Mouse (Mus musculus) forebrain, embryonic 16.5 days (tissue): ENCODE data around the gene Arhgap1. TPM values are rescaled to one million over a fixed set of nuclear protein-coding genes. Genes with fewer than 3 reads are reported as not detected.
A peak's percentile ranks its signal among the peaks of the same experiment; 100 is the strongest.

Source experiments
- ATAC-seq: fragments of 200-750 bp; cut with Nextera tagmentation; 2 replicates; pipeline ENCODE4 v1.8.0; 2017; ENCODE audit warnings: mild to moderate bottlenecking, moderate library complexity
- H3K27ac ChIP-seq: fragments of 300-500 bp; sonication (generic); 2 replicates; pipeline ENCODE4 v1.5.1; 2014; ENCODE audit warnings: low read length, control low read depth
- H3K27me3 ChIP-seq: fragments of 300-500 bp; sonication (generic); replicated peaks from 2 replicates; pipeline ENCODE4 v1.6.1; 2014; ENCODE audit warnings: low read length; ENCODE audit not compliant: control insufficient read depth, insufficient read depth
- H3K36me3 ChIP-seq: fragments of 300-500 bp; sonication (generic); 2 replicates; pipeline ENCODE4 v1.6.1; 2014; ENCODE audit not compliant: control insufficient read depth, insufficient read depth
- H3K4me1 ChIP-seq: fragments of 300-500 bp; sonication (generic); replicated peaks from 2 replicates; pipeline ENCODE4 v1.6.1; 2014; ENCODE audit warnings: low read length; ENCODE audit not compliant: control insufficient read depth, insufficient read depth
- H3K4me2 ChIP-seq: fragments of 300-500 bp; sonication (generic); 2 replicates; pipeline ENCODE4 v1.6.1; 2014; ENCODE audit warnings: mild to moderate bottlenecking, low read length, control low read depth
- H3K4me3 ChIP-seq: fragments of 300-500 bp; sonication (generic); replicated peaks from 2 replicates; pipeline ENCODE4 v1.5.1; 2014; ENCODE audit warnings: mild to moderate bottlenecking, low read length, control low read depth
- H3K9ac ChIP-seq: fragments of 300-500 bp; sonication (generic); replicated peaks from 2 replicates; pipeline ENCODE4 v1.6.1; 2014; ENCODE audit warnings: low read depth, low read length, control low read depth
- H3K9me3 ChIP-seq: fragments of 300-500 bp; sonication (generic); 2 replicates; pipeline ENCODE4 v1.6.1; 2016; ENCODE audit warnings: low read length; ENCODE audit not compliant: control insufficient read depth
- WGBS: fragments of 180-500 bp; shearing (Covaris S2); extraction: QIAGEN DNeasy Blood & Tissue Kit; methylation state at CpG from one replicate; pipeline ENCODE4 v1.1.7; 2014; 5-methylcytosine and 5-hydroxymethylcytosine counted together
- polyA plus RNA-seq: library from polyadenylated mRNA; unstranded; fragments of >200 nt; fragmentation: Nextera tagmentation; extraction: Ambion mirVana; gene quantifications from 2 replicates; pipeline ENCODE4 v1.2.1, GENCODE M21; 2015

Arhgap1 gene
- polyA plus RNA-seq, 1 experiment from 2014 or later = 99.2 TPM

DNA sequence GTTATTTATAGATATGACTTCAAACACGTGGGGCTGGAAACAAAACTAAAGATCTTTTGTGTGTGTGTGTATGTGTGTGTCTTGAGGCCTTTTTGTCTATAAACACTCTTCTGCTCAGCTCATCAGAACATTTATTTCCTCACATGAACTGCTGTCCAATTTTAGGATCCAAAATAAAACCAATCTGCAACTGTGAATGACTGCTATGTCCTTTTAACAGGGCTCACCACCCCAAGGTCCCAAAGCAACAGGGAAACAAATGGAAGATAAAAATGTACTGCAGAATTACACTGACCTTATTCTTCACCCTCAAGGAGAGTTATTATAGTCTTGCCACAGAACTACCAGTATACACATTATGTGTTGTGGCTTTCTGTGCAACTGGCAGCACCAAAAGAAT lies 49.6 kb downstream of the Arhgap1 start:
- no peaks in the 10 kb centered on the region for H3K9me3 ChIP-seq
- no peaks in the 10 kb centered on the region for H3K27me3 ChIP-seq
- H3K4me1 ChIP-seq = no peaks in the 10 kb centered on the region
- H3K4me2 ChIP-seq = no peak overlapping the region
- no peaks in the 10 kb centered on the region for H3K36me3 ChIP-seq
- WGBS = 92% methylated on average over 1 of the region's 1 CpGs
- no peak overlapping the region for H3K27ac ChIP-seq
- no peak overlapping the region for H3K4me3 ChIP-seq
- H3K9ac ChIP-seq = no peak overlapping the region
- no peak for ATAC-seq

DNA sequence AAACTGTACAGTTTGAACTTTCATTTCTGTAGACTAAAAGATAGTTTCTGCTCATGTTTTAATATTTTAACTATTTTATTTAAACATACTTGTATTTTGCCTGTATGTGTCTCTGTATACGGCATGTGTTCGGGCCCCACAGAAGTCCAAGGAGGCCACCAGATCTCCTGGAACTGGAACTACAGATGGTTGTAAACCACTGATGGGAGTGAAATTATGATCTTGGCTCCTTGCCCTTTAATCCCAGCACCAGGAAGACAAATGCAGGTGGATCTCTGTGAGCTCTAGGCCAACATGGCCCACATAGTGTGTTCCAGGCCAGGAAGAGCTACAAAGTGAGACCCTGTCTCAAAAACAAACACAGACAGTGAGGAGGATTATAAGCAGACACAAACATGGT lies 51.7 kb downstream of the Arhgap1 start:
- Histone ChIP-seq H3K9me3 (no peaks in the 10 kb centered on the region), H3K36me3 (no peaks in the 10 kb centered on the region), H3K27me3 (no peaks in the 10 kb centered on the region), H3K9ac (no peak overlapping the region), H3K4me2 (no peak overlapping the region), H3K4me1 (no peaks in the 10 kb centered on the region), H3K27ac (no peak overlapping the region), H3K4me3 (no peak overlapping the region)
- 99% methylated on average over 2 of the region's 2 CpGs for WGBS
- no peak for ATAC-seq

DNA sequence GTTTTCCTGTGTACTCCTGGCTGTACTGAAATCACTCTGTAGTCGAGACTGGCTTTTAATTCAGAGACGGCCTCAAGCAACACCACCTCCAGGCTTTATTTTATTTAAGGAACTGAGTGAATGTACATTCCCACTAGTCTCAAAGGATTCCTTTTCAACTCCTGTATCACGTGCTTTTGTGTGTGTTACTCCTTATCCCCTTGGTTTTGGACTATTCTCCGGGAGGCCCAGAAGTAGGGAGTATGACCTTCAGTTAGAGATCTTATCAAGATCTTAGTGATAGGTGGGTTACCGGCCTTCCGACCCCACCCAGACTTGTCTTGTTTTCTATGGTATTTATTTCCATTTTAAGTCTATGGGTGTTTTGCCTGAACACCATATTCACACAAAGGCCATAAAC lies 56.1 kb downstream of the Arhgap1 start:
- Histone ChIP-seq H3K4me2 (no peak overlapping the region), H3K4me3 (no peak overlapping the region), H3K9me3 (no peaks in the 10 kb centered on the region), H3K27me3 (no peaks in the 10 kb centered on the region), H3K4me1 (peaks cover 7% of the 10 kb centered on the region), H3K9ac (no peak overlapping the region), H3K27ac (no peak overlapping the region), H3K36me3 (no peaks in the 10 kb centered on the region)
- ATAC-seq = no peak
- 85% methylated on average over 6 of the region's 6 CpGs for WGBS

DNA sequence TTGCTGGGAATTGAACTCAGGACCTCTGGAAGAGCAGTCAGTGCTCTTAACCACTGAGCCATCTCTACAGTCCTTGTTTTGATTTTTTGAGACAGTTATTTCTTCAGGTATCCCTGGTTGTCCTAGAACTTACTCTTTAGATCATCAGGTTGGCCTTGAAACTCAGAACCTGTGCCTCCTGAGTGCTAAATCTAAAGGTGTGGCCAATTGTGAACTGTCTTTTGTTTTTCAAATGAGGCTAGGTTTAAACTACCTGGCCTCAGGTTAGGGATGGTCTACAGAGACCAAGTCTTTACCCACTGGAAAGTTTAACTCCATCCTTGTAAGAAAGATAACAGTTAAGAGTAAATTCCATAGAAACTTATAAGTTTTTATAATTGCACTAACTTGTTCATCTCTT lies 56.8 kb downstream of the Arhgap1 start:
- Histone ChIP-seq H3K27me3 (no peaks in the 10 kb centered on the region), H3K4me1 (peaks cover 10% of the 10 kb centered on the region), H3K27ac (no peak overlapping the region), H3K9me3 (no peaks in the 10 kb centered on the region), H3K4me3 (no peak overlapping the region), H3K4me2 (no peak overlapping the region), H3K36me3 (no peaks in the 10 kb centered on the region), H3K9ac (no peak overlapping the region)
- no peak for ATAC-seq

DNA sequence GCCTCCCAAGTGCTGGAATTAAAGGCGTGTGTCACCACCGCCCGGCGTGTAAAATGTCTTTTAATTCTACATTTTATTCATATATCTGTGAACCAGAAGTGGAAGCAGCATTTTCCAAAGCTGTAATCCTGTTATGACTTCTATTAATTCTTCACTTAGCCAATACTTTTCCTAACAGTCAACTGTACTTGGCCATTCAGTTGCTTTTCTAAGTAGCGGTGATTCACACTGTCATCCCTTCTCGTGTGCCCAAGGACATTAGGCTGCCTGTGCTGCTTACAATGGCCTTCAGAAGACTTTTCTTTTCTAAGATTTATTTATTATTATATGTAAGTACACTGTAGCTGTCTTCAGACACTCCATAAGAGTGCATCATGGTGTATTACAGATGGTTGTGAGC lies 58.7 kb downstream of the Arhgap1 start:
- H3K9ac ChIP-seq = no peak overlapping the region
- H3K4me3 ChIP-seq = no peak overlapping the region
- no peaks in the 10 kb centered on the region for H3K9me3 ChIP-seq
- H3K4me2 ChIP-seq = no peak overlapping the region
- H3K4me1 ChIP-seq = peaks cover 17% of the 10 kb centered on the region
- no peaks in the 10 kb centered on the region for H3K27me3 ChIP-seq
- H3K27ac ChIP-seq = no peak overlapping the region
- ATAC-seq = no peak
- H3K36me3 ChIP-seq = no peaks in the 10 kb centered on the region
- 92% methylated on average over 6 of the region's 6 CpGs for WGBS

DNA sequence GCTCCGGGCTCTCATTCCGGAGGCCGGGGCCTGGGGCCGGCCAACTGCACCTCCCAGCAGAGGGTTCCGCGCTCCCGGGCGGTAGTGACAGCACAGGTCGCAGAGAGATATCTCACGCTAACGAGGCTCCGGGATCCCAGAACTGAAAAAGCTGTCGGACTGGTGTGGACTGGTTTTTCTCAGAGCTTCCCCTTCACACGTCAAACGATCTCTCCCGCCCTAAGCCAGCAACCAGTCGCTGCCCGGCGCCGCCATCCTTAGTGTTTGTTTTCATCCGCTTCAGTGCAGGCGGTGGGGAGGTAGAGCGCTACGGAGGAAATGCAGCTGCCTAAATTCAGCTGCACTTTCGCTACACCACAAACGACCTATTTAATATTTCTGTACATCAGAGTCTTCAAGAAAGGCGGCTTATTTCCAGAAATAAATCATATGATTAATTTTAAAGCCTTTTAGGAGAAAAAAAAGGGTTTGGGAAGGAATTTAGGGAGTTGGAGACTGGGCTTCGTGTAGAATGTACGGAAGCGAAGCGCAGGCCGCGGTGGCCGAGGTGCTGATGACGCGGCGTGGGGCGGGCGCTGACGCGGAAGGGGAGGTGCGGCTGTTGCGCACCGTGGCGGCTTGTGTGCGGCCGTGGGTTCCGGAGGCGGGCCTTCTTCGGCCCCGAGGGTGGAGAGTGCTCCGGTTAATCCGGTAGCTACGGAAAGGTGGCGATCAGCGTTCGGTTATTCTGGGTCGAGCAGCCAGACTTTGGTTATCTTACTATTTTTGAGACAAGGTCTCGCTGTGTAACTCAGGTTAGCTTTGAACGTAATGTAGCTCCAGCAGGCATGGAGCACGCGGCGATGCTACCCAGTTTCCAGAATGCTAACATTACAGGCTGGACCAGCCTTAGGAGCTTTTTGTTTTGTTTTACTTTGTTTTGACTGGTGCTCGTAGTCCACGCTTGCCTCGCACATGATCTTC lies 60.9 kb downstream of the Arhgap1 start, which contains the start of the genes Atg13 and Harbi1:
Gene Atg13 (minus strand): TSS at position 305 of the 963 bp plus-strand sequence.
Gene Harbi1 (plus strand): TSS at position 581 of the 963 bp plus-strand sequence.
- H3K4me1 ChIP-seq = peaks cover 17% of the 10 kb centered on the region
- H3K27ac ChIP-seq = peak within 1 kb of the TSS; percentile 83
- peak within 1 kb of the TSS; percentile 89 for H3K4me2 ChIP-seq
- peak within 1 kb of the TSS; percentile 99 for H3K4me3 ChIP-seq
- no peaks in the 10 kb centered on the region for H3K9me3 ChIP-seq
- no peaks in the 10 kb centered on the region for H3K36me3 ChIP-seq
- under 1% methylated on average over 66 of the region's 66 CpGs for WGBS
- H3K9ac ChIP-seq = peak within 1 kb of the TSS; percentile 87
- peak; percentile 99 for ATAC-seq
- no peaks in the 10 kb centered on the region for H3K27me3 ChIP-seq

DNA sequence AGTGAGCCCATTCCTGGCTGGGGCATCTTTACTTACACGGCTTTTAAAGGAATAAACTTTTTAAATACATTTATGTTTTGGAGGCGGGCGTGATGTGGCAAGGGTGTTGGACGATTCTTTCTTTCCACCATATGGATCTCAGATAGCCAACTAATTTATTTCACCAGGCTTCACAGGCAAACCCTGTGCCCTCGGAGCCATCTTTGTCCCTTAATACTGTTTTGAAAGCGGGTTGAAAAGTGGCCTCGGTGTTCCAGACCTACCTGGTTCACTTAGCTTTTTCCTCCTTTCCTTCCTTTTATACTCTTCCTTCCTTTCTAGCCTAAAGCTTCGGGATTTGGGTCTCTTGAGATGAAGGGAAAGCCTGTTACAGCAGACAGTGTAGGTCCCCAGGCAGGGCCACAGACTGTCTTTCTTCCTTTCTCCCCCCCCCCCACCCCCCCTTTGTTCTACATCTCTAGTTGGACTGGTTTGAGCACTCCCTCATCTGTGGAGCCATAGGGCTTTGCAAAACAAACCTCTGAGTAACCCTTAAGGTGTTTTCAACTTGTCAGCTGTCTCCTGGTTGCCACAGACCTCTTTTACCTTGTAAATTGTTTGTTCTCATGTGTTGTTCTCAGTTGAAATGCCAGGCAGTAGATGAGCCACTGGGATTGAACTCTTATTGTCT lies 61.7 kb downstream of the Arhgap1 start:
- H3K4me3 ChIP-seq = peak overlapping the region; percentile 99
- peaks cover 17% of the 10 kb centered on the region for H3K4me1 ChIP-seq
- peak overlapping the region; percentile 87 for H3K9ac ChIP-seq
- no peaks in the 10 kb centered on the region for H3K9me3 ChIP-seq
- H3K27ac ChIP-seq = peak overlapping the region; percentile 83
- 3% methylated on average over 8 of the region's 8 CpGs for WGBS
- H3K27me3 ChIP-seq = no peaks in the 10 kb centered on the region
- ATAC-seq = no peak
- peak overlapping the region; percentile 89 for H3K4me2 ChIP-seq
- no peaks in the 10 kb centered on the region for H3K36me3 ChIP-seq

DNA sequence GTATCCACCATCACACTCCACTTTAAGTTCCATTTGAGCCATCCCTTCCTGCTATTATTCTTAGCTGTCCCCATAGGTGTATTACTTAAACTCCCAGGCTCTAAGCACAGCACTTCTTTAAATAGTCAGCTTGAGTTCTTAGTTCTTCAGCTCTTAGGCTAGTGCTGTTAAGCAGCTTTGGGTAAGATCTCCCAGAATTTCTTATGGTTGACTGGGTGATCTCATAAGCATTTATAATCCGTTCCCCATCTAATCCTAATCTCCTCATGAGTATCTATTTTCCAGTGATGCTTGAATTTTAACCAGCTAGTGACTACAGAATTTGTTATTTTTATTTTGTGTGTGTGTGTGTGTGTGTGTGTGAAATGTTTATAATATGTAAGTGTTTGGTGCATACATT lies 65.3 kb downstream of the Arhgap1 start:
- no peak overlapping the region for H3K4me3 ChIP-seq
- no peak for ATAC-seq
- 81% methylated on average over 1 of the region's 1 CpGs for WGBS

DNA sequence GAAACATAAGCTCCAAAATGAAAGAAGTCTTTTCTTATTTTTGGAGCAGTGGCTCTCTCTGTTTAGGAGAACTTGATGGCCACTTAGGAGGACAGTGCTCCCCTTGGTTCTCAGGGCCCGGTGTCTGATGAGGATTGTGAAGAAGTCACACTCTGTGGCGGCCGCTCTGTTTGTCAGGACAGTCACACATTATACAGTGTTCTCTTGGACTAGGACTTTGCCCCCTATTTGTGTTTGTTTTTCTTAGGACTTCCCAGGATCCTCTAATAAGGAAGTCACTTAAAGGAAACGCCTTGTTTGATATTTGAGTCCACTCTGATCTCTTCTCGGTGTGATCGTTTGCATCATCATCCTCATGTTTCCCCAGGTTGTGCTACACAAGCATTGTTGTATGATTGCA lies 68.6 kb downstream of the Arhgap1 start:
- H3K36me3 ChIP-seq = no peaks in the 10 kb centered on the region
- ATAC-seq = no peak
- H3K9ac ChIP-seq = no peak overlapping the region
- no peak overlapping the region for H3K27ac ChIP-seq
- no peaks in the 10 kb centered on the region for H3K4me1 ChIP-seq
- no peaks in the 10 kb centered on the region for H3K27me3 ChIP-seq
- H3K4me2 ChIP-seq = no peak overlapping the region
- no peak overlapping the region for H3K4me3 ChIP-seq
- H3K9me3 ChIP-seq = no peaks in the 10 kb centered on the region
- 87% methylated on average over 6 of the region's 6 CpGs for WGBS

More for the DNA sequence above, 65.3 kb downstream of the Arhgap1 start:
- Histone ChIP-seq H3K4me1 (peaks cover 10% of the 10 kb centered on the region), H3K36me3 (no peaks in the 10 kb centered on the region), H3K4me2 (no peak overlapping the region), H3K9me3 (no peaks in the 10 kb centered on the region), H3K9ac (no peak overlapping the region), H3K27me3 (no peaks in the 10 kb centered on the region), H3K27ac (no peak overlapping the region)
